Mouse (Mus musculus) layer of hippocampus, postnatal 36 days (tissue): ENCODE results near the gene Nol3. TPM values are rescaled to one million over a fixed set of nuclear protein-coding genes. Genes with fewer than 3 reads are reported as not detected.
"Not testable (repeated sequence)": the region's sequence is repeated elsewhere in the genome, so short reads cannot be mapped to it uniquely, and the experiment has no call there.

Experiments
- DNase-seq, 2 experiments: peaks; one replicate each; pipeline ENCODE4 v3.0.0; 2022
- total RNA-seq, 2 experiments: library from RNA; stranded (reverse); gene quantifications; 2 replicates each; pipeline ENCODE4 v1.2.3; 2021

Nol3 gene
- total RNA-seq: 1 to 10 TPM; 6.9 to 9.1 TPM

- no peak for DNase-seq
Observed at GRCm38 (mm10) chr8:105275840-105276239, at the start of gene Nol3. Gene Nol3 (plus strand): TSS chr8:105276140.

- DNase-seq: no peak
Observed at GRCm38 (mm10) chr8:105231503-105232320, 44.2 kb upstream of the Nol3 start.

GRCm38 (mm10) chr8:105232321-105232693 is 43.6 kb upstream of the Nol3 start:
- DNase-seq: not testable (repeated sequence)

- no peak for DNase-seq
Observed at GRCm38 (mm10) chr8:105233126-105233935, 42.6 kb upstream of the Nol3 start.

DNA sequence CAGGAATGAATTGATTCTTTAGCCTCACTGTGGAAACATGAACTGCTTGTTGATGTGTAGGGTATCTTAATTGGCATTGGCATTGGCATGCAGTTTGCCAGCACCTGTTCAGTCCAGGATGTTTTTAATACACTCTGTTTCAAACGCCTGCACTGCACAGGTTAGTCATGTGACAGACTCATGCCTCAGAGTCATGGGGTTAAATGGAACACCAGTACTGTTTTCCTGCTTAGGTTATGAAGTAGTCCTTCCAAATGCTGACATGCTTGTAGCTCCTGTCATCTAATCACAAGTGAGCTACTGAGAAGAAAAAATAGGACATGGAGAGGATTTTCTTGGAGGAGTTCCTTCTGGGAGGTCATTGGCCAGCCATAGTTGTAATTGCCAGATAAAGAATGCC is 40.7 kb upstream of the Nol3 start:
- no peak for DNase-seq

GRCm38 (mm10) chr8:105237442-105238142 is 38.3 kb upstream of the Nol3 start:
- no peak for DNase-seq

DNA sequence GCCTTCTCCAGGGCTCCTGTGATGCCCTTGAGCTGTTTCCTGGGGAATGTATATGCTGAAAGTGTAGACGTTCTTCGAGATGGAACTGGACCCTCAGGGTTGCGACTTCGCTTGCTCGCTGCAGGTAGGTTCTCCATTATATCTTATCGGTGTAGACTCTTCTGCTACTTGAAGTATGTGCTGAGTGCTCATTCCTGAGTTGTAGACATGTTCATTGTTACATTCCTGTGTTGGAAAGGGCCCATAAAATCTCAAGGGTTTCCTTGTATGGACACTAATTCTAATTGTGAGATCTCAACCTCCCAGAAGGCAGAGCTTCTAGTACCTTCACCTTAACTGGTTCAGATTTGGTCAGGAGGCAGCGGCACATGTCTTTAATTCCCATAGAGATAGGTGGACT is 34.9 kb upstream of the Nol3 start:
- DNase-seq: no peak

DNA sequence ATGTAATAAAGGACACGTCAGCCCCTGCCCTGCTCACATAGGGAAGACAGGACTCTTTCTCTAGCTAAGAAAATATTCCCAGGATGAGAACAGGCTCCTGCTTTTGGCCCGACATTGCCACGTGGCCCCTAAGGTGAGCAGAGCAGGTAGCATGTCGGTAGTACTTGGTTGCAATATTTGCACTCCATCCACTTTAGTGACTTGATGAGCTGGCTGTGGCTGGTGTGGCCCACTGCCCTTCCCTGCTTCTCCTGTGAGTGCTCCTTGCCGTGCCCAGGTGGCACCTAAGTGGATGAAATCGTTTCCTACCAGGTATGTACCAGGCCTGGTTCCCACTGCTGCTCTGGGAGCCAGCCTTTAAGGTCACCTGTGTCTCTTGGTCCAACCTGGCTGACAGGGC is 24.0 kb upstream of the Nol3 start:
- no peak for DNase-seq

DNA sequence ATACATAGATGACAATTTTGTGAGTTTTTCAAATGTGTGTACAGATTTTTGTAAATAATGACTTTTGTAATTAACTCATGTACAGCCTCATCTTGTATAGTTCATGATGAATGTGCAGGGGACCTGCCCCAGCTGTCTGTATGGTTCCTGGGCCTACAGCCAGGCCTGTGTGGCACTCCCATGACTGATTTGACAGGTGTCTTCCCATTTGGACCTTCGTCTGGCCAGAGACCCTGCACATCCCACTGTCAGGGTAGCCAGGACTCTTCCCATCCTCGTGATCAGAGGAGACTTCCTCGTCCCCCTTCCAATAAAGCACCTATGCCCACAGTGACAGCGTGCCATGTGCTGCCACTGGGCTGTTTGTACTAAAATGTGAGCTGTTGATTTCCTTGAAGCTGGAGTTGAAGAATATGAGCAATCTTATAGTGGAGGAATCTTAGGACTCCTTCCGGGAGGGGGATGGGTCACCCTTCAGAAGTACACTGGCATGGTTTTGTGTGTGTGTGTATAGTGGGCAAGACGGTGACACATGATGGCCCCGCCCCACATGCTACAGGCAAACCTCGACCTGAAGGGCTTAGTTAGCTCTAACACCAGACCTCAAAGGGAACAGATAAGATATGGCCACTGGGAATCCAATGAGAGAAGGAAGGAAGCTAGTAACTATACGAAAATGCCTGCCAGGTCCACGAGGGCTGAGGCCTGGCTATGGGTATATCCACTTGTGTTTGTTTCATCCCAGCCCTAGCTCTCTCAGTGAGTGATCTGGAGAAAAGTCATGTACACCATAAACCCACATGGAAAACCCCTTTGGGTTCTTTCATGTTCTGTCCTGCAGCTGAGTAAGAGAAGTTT is 23.0 kb upstream of the Nol3 start:
- DNase-seq: no peak

DNA sequence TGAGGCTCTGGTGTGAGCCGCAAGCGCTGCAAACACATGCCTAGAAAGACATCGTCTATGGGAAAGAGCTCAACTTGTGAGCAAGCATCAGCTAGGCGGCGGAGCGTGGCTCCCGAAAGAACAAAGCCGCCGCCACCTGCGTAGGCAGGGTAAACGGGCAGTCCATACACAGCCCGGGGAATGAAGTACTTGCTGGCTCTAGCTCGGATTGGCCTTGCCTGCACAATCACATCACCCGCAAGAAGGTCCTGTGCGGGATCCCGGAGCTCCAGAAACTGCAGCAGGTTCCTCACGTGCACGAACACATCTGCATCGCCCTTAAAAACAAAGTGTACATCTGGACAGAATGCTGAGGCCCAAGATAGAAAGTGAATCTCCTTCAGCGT is 22.2 kb upstream of the Nol3 start:
- no peak for DNase-seq

DNA sequence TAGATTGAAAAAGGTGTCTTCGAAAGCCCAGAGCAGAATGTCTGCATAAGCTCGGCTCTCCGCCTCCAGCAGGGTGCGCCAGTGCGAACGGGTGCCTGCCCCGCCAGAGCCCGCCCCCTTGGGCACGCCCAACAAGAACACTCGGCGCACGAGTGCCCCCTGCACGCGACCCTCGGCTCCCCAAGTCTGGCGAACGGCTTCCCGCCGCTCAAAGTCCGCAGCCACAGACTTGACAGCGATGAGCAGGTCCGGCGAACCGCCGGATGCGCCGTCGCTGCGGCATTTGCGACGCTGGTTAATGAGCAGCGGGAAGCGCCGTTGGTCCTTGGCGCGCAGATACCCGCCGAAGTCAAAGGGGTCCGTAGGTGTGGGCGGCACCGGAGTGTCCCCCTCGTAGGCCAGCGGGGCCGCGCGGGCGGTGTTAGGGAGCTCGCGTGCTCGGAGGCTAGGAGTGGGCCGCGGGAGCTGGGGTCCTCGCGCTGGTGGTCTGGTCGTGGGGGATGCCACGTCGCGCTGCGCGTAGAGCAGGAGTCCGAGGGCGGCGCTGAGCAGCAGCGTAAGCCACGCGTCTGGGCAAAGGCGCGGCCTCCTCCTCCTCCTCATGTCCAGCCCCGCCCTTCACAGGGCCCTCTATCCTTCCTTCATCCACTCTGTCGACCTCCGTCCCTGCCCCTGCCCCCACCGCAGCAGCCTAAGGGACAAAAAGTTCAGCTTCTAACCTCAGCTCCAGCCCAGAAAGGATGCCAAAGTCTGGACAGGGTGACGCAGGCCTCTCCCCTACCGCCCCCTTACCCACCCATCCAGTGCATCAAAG is 21.6 kb upstream of the Nol3 start:
- peak; percentile 86 for DNase-seq

GRCm38 (mm10) chr8:105254966-105255350 is 21.0 kb upstream of the Nol3 start, which contains the start of gene B3gnt9:
Gene B3gnt9 (minus strand): TSS chr8:105255153.
- no peak for DNase-seq

DNA sequence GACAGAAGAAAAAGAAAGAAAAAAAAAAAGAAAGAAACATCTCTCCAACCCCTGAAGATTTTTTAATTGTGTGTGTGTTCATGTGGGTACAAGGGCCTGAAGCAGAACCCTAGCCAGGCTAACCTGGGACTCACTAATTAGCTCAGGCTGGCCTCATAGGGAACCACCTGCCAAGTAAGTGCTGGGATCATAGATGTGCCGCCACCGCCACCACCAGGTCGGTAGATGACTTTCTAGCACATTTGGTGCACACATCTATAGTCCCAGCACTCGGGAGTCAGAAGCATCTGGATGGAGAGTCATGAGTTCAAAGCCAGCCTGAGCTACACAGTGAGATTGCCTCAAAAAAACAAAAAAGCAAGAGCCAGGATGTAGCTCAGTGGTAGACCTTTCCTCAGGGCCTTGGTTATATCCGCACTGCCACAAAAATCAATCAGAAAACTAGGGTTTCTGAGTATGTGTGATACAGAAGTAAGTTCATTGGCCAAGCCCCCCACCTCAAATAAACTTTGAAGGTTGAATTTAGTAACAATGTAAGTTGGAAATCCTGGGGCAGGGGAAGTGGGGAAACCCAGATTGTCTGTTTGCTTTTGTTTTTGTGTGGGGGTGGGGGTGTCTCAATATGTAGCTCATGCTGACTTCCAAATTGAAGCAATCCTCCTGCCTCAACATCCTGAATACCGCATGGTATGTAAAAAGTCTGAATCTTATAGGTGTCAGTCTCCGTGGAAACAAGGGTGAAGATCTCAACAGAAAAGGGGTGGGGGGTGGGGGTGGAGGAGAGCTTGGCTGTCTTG is 18.4 kb upstream of the Nol3 start:
- DNase-seq: no peak

DNA sequence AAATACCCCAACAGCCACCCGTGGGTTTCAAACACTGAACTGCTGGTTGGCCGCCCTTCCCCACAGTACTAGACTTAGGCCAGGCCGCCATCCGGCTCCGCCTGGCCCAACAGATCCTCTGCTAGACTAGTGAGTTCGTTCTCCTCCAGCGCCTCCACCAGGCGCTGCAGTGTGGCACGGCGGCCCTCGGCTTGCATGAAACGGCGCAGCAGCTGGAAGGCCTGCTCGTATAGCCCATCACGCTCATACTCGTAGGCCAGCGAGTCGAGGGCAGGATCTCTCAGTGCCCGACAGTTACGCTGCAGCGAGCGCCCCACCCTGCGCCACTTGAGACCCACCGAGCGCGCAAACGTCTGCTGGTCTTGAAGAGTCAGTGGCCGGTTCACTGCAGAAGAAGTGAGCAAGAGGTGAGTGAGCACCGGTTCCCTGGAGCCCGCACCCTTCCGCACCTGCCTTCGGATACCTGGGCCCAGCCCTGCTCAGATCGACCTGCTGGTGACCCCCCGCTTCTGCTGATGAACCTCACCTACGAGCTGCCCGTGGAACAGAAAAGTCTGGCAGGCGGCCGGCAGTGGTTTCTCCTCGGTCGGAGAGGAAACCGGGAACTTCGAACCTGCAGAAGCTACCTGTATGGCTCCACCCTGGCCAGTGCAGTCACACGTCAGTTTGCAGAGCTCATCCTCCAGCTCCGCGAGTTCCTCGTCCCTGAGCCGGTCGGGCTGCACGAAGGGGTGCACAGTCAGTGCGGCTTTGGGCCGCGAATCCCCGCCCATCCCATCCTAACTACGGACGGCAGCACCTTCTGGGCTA is 16.8 kb upstream of the Nol3 start:
- DNase-seq: no peak

GRCm38 (mm10) chr8:105259721-105260320 is 16.1 kb upstream of the Nol3 start:
- peak; percentile 64 to 70 for DNase-seq

DNA sequence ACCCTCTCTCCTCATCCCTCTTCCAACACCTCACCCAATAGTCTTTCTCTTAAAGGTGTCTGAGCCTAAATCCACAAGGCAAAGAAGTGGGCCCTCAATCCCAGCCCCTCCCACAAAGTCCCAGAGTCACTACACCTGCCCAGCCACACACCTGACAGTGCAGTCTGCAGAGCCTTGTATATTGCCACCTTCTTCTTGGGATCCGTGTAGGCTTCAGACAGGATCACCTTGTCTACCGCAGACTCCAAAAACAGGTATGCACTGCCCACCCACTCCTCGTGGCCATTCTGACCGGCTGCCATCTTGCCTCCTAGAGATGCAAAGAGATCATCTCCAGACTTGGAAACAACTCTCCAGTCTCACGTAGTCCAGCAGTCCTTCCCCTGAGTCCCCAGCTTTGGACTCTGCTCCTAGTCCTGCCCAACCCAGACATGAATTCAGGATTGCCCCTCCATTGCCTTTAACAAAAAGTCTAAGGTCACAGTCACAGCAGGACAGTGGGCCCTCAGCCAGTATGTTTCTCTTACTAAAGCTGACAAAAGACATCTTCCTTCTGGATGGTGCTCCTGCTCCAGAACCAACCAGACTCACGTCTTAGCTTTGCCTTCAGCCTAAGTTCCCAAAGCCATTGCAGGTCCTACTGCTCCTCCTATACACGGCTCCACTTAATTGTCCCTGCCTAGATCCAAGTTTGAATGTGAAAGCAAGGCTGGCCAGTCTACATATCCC is 15.4 kb upstream of the Nol3 start:
- DNase-seq: no peak

DNA sequence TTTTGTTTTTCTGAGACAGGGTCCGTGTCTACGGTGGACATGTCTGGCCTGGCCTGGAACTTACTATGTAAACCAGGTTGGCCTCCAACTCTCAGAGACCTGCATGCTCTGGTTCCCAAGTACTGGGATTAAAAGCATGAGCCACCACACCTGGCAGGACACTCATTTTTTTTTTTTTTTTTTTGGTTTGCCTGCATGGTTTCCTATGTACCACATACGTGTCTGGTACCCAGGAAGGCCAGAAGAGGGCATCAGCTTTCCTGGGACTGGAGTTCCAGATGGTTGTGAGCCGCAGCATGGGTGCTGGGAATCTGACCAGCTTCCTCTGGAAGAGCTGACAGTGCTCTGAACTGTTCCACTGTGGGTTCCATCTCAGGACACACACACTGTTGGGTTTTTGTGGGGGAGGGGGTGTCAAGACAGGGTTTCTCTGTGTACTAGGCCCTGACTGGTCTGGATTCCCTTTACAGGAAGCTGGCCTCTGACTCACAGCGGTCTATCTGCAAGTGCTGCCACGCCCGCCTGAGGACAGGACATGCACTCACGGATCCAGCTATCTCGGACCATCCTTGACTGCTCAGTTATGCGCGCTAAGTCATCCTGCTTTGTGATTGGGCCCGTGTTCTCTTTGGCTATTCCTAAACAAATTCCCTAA is 14.5 kb upstream of the Nol3 start:
- no peak for DNase-seq
